Mouse (Mus musculus): ENCODE measurements around the gene Fam13a. TPM values are rescaled to one million over a fixed set of nuclear protein-coding genes. Genes with fewer than 3 reads are reported as not detected.

Fam13a gene
- total RNA-seq (2023): not detected

DNA sequence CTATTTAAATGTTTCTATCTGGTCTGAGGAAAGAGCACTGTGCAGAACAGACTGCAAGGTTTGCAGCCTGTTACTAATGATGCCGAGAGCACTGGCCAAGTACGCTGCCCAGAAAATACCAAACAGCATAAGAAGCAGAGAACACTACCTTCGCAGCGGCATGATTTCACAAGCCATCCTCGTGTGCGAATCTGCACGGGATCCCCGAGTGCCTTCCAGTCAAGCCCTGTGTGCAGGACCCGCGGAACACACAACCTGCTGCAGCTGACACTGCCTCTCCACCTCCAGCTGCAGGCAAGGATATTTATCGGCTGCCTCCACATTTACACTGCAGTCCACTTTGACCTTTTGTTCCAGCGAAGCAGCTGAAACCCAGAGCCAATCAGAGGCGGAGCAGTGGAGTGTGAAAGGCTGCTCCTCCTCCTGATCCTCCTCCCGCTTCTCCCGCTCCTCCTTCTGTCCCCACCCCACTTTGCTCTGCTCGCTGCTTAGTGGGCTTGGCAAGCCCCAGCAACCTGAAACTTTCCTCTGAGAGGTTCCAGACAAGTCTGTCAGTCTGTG is at the start of gene Fam13a:
TSS of gene Fam13a (minus strand) at position 386 of the 561 bp plus-strand sequence.

DNA sequence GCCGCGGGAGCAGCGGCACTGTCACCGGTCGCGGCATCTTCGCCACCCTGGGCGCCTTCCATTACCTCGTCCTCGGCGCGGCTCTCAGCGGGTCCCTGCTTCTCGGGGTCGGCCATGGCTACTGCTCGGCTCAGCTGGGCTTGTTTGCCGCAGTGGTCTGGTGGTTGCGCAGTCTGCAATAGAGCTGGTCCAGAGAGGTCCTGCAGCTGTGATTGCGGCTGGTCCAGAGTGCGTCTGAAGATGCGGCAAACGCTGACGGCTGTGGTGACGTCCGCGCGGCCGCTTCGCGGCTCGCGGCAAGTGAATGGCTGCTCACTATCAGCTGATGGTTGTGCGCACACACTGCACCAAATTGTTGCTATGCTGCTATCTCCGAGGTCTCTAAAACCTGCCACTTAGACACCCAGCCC is 117.5 kb downstream of the Fam13a start, which contains the start of gene Nap1l5:
TSS of gene Nap1l5 (minus strand) at position 225 of the 410 bp plus-strand sequence.

Other genes starting within 250 kb of the Fam13a start
- gene Herc3, start 193.1 kb downstream of the Fam13a start, total RNA-seq (2023): 10 to 100 TPM; 27.3 to 30.9 TPM
- gene Nap1l5, start 117.5 kb downstream of the Fam13a start, total RNA-seq (2023): not detected
- gene Tigd2, start 184.3 kb upstream of the Fam13a start, total RNA-seq (2023): 1 to 10 TPM; 8.4 to 8.8 TPM